Mouse (Mus musculus): ENCODE data around the gene Ptpn6.

The Ptpn6 gene

GRCm38 (mm10) chr6:124729850-124730705 lies 8.4 kb downstream of the Ptpn6 start:
- peak; percentile 87 for DNase-seq (ENCODE audit: low read depth, low spot score)

GRCm38 (mm10) chr6:124728621-124729020 lies 9.9 kb downstream of the Ptpn6 start:
- no peak for DNase-seq (ENCODE audit: low read depth, low spot score)

- no peak for DNase-seq (ENCODE audit: low read depth, low spot score)
Observed at GRCm38 (mm10) chr6:124724472-124724871, 14.0 kb downstream of the Ptpn6 start.

GRCm38 (mm10) chr6:124723541-124723940 lies 15.0 kb downstream of the Ptpn6 start:
- peak; percentile 62 for DNase-seq (ENCODE audit: low read depth, low spot score)

GRCm38 (mm10) chr6:124722876-124723473 lies 15.5 kb downstream of the Ptpn6 start:
- DNase-seq (ENCODE audit: low read depth, low spot score) = peak; percentile 58

GRCm38 (mm10) chr6:124720904-124721303 lies 17.6 kb downstream of the Ptpn6 start:
- DNase-seq (ENCODE audit: low read depth, low spot score) = peak; percentile 94

- no peak for DNase-seq (ENCODE audit: low read depth, low spot score)
Observed at GRCm38 (mm10) chr6:124719354-124719978, 19.0 kb downstream of the Ptpn6 start.

GRCm38 (mm10) chr6:124718703-124719102 lies 19.8 kb downstream of the Ptpn6 start:
- DNase-seq (ENCODE audit: low read depth, low spot score) = no peak

- no peak for DNase-seq (ENCODE audit: low read depth, low spot score)
Observed at GRCm38 (mm10) chr6:124717968-124718367, 20.5 kb downstream of the Ptpn6 start.

GRCm38 (mm10) chr6:124716864-124717490 lies 21.5 kb downstream of the Ptpn6 start:
- DNase-seq (ENCODE audit: low read depth, low spot score) = peak; percentile 83

GRCm38 (mm10) chr6:124712918-124713317 lies 25.6 kb downstream of the Ptpn6 start:
- no peak for DNase-seq (ENCODE audit: low read depth, low spot score)

GRCm38 (mm10) chr6:124711824-124712782 lies 26.4 kb downstream of the Ptpn6 start, which contains the start of the genes Emg1 and Phb2:
TSS of gene Emg1 (minus strand) at chr6:124712178.
TSS of gene Phb2 (plus strand) at chr6:124712336.
- DNase-seq (ENCODE audit: low read depth, low spot score) = peak; percentile 99

- no peak for DNase-seq (ENCODE audit: low read depth, low spot score)
Observed at GRCm38 (mm10) chr6:124708289-124708889, 30.1 kb downstream of the Ptpn6 start.

- no peak for DNase-seq (ENCODE audit: low read depth, low spot score)
Observed at GRCm38 (mm10) chr6:124706061-124706627, 32.4 kb downstream of the Ptpn6 start.

- DNase-seq (ENCODE audit: low read depth, low spot score) = no peak
Observed at GRCm38 (mm10) chr6:124704417-124704816, 34.1 kb downstream of the Ptpn6 start.

GRCm38 (mm10) chr6:124703789-124704188 lies 34.7 kb downstream of the Ptpn6 start:
- DNase-seq (ENCODE audit: low read depth, low spot score) = no peak

GRCm38 (mm10) chr6:124702784-124703103 lies 35.8 kb downstream of the Ptpn6 start:
- DNase-seq (ENCODE audit: low read depth, low spot score) = peak; percentile 77

GRCm38 (mm10) chr6:124702102-124702783 lies 36.3 kb downstream of the Ptpn6 start:
- DNase-seq (ENCODE audit: low read depth, low spot score) = no peak

- peak; percentile 54 for DNase-seq (ENCODE audit: low read depth, low spot score)
Observed at GRCm38 (mm10) chr6:124701338-124701737, 37.2 kb downstream of the Ptpn6 start.

Measured in A20 (cell line).